Mouse (Mus musculus) lung, postnatal 0 days (tissue): ENCODE results near the gene Map3k13. TPM values are rescaled to one million over a fixed set of nuclear protein-coding genes. Genes with fewer than 3 reads are reported as not detected.
"Not testable (repeated sequence)": the region's sequence is repeated elsewhere in the genome, so short reads cannot be mapped to it uniquely, and the experiment has no call there.

ENCODE experiments used
- ATAC-seq: fragments of 200-750 bp; cut with Nextera tagmentation; 2 replicates; pipeline ENCODE4 v1.8.0; 2017; ENCODE audit warnings: moderate library complexity
- DNase-seq: peaks from one replicate; pipeline ENCODE4 v3.0.0-alpha.2; 2016; ENCODE audit warnings: low spot score
- H3K27ac ChIP-seq: fragments of 300-500 bp; sonication (generic); 2 replicates; pipeline ENCODE4 v1.5.1; 2014; ENCODE audit warnings: antibody characterized with exemption, mild to moderate bottlenecking, low read length, mixed read lengths
- H3K27me3 ChIP-seq: fragments of 300-500 bp; sonication (generic); replicated peaks from 2 replicates; pipeline ENCODE4 v1.6.1; 2014; ENCODE audit warnings: low read length, mixed read lengths; ENCODE audit not compliant: insufficient read depth
- H3K36me3 ChIP-seq: fragments of 300-500 bp; sonication (generic); 2 replicates; pipeline ENCODE4 v1.6.1; 2014; ENCODE audit warnings: low read length, mixed read lengths; ENCODE audit not compliant: insufficient read depth
- H3K4me1 ChIP-seq: fragments of 300-500 bp; sonication (generic); 2 replicates; pipeline ENCODE4 v1.6.1; 2014; ENCODE audit warnings: antibody characterized with exemption, low read depth, low read length, mixed read lengths; ENCODE audit not compliant: insufficient read depth
- H3K4me2 ChIP-seq: fragments of 300-500 bp; sonication (generic); replicated peaks from 2 replicates; pipeline ENCODE4 v1.6.1; 2014; ENCODE audit warnings: low read depth, mild to moderate bottlenecking, low read length, moderate library complexity, mixed read lengths
- H3K4me3 ChIP-seq: fragments of 300-500 bp; sonication (generic); 2 replicates; pipeline ENCODE4 v1.5.1; 2014; ENCODE audit warnings: low read depth, low read length
- H3K9ac ChIP-seq: fragments of 300-500 bp; sonication (generic); replicated peaks from 2 replicates; pipeline ENCODE4 v1.6.1; 2014; ENCODE audit warnings: low read depth, mild to moderate bottlenecking
- H3K9me3 ChIP-seq: fragments of 300-500 bp; sonication (generic); 2 replicates; pipeline ENCODE4 v1.6.1; 2016; ENCODE audit warnings: low read length, mixed read lengths
- CTCF ChIP-seq: IDR thresholded peaks from 2 replicates; pipeline ENCODE4 v1.5.1; 2016; ENCODE audit warnings: antibody characterized with exemption, mild to moderate bottlenecking
- EP300 ChIP-seq: IDR thresholded peaks from 2 replicates; pipeline ENCODE4 v1.6.1; 2016; ENCODE audit warnings: antibody characterized with exemption, mild to moderate bottlenecking, control low read depth
- WGBS: fragments of 180-500 bp; shearing (Covaris S2); extraction: QIAGEN DNeasy Blood & Tissue Kit; methylation state at CpG from one replicate; pipeline ENCODE4 v1.1.7; 2014; 5-methylcytosine and 5-hydroxymethylcytosine counted together
- polyA plus RNA-seq: library from polyadenylated mRNA; unstranded; fragments of >200 nt; fragmentation: Nextera tagmentation; extraction: Ambion mirVana; gene quantifications from 2 replicates; pipeline ENCODE4 v1.2.1, GENCODE M21; 2015

Map3k13 gene
- polyA plus RNA-seq, 1 experiment from 2014 or later, result 0.37 TPM

GRCm38 (mm10) chr16:21893890-21894289 lies 99.7 kb downstream of the Map3k13 start:
- Histone ChIP-seq H3K9me3 (no peaks in the 10 kb centered on the region), H3K36me3 (no peaks in the 10 kb centered on the region), H3K27ac (no peak overlapping the region), H3K4me3 (no peak overlapping the region), H3K4me1 (no peaks in the 10 kb centered on the region), H3K4me2 (no peak overlapping the region), H3K9ac (no peak overlapping the region), H3K27me3 (no peaks in the 10 kb centered on the region)
- WGBS, result 90% methylated on average over 6 of the region's 6 CpGs
- DNase-seq (no peak), ATAC-seq (no peak)
- TF ChIP-seq EP300 (no peak), CTCF (no peak)

- Histone ChIP-seq H3K4me3 (no peak overlapping the region), H3K27ac (no peak overlapping the region), H3K9me3 (no peaks in the 10 kb centered on the region), H3K27me3 (no peaks in the 10 kb centered on the region), H3K9ac (no peak overlapping the region), H3K4me1 (no peaks in the 10 kb centered on the region), H3K36me3 (no peaks in the 10 kb centered on the region), H3K4me2 (no peak overlapping the region)
- TF ChIP-seq EP300 (no peak), CTCF (no peak)
- DNase-seq (no peak), ATAC-seq (no peak)
- 72% methylated on average over 5 of the region's 5 CpGs for WGBS
Measured at GRCm38 (mm10) chr16:21901286-21901685, 107.1 kb downstream of the Map3k13 start.

- 75% methylated on average over 10 of the region's 10 CpGs for WGBS
- Histone ChIP-seq H3K4me1 (no peaks in the 10 kb centered on the region), H3K36me3 (no peaks in the 10 kb centered on the region), H3K9me3 (no peaks in the 10 kb centered on the region), H3K9ac (no peak overlapping the region), H3K27me3 (no peaks in the 10 kb centered on the region), H3K4me3 (no peak overlapping the region), H3K4me2 (no peak overlapping the region), H3K27ac (no peak overlapping the region)
- TF ChIP-seq CTCF (no peak), EP300 (no peak)
- ATAC-seq (no peak), DNase-seq (no peak)
Measured at GRCm38 (mm10) chr16:21904636-21905035, 110.5 kb downstream of the Map3k13 start.

- H3K27ac ChIP-seq, result no peak overlapping the region
- ATAC-seq (no peak), DNase-seq (no peak)
- H3K36me3 ChIP-seq, result no peaks in the 10 kb centered on the region
- no peak overlapping the region for H3K4me2 ChIP-seq
- no peaks in the 10 kb centered on the region for H3K4me1 ChIP-seq
- no peaks in the 10 kb centered on the region for H3K27me3 ChIP-seq
- no peak overlapping the region for H3K4me3 ChIP-seq
- no peaks in the 10 kb centered on the region for H3K9me3 ChIP-seq
- H3K9ac ChIP-seq, result no peak overlapping the region
- WGBS, result 84% methylated on average over 7 of the region's 7 CpGs
- no peak for TF ChIP-seq EP300
- no peak for TF ChIP-seq CTCF
Measured at GRCm38 (mm10) chr16:21905996-21906395, 111.8 kb downstream of the Map3k13 start.

- Histone ChIP-seq H3K4me3 (no peak overlapping the region), H3K9ac (no peak overlapping the region), H3K4me2 (no peak overlapping the region), H3K27ac (no peak overlapping the region), H3K4me1 (no peaks in the 10 kb centered on the region), H3K9me3 (no peaks in the 10 kb centered on the region), H3K27me3 (no peaks in the 10 kb centered on the region), H3K36me3 (no peaks in the 10 kb centered on the region)
- TF ChIP-seq EP300 (no peak), CTCF (no peak)
- 89% methylated on average over 6 of the region's 6 CpGs for WGBS
- DNase-seq (no peak), ATAC-seq (no peak)
Measured at GRCm38 (mm10) chr16:21906902-21907301, 112.8 kb downstream of the Map3k13 start.

GRCm38 (mm10) chr16:21908906-21909305 lies 114.8 kb downstream of the Map3k13 start:
- not testable (repeated sequence) for H3K36me3 ChIP-seq, H3K27me3 ChIP-seq, DNase-seq, H3K27ac ChIP-seq, H3K9me3 ChIP-seq, H3K4me2 ChIP-seq, H3K4me3 ChIP-seq, ATAC-seq, H3K9ac ChIP-seq, H3K4me1 ChIP-seq
- 45% methylated on average over 6 of the region's 8 CpGs for WGBS

GRCm38 (mm10) chr16:21913347-21913746 lies 119.2 kb downstream of the Map3k13 start:
- no peaks in the 10 kb centered on the region for H3K4me1 ChIP-seq
- no peaks in the 10 kb centered on the region for H3K27me3 ChIP-seq
- WGBS, result 79% methylated on average over 6 of the region's 6 CpGs
- no peak overlapping the region for H3K4me3 ChIP-seq
- no peak overlapping the region for H3K4me2 ChIP-seq
- DNase-seq (peak; percentile 13), ATAC-seq (no peak)
- no peak overlapping the region for H3K9ac ChIP-seq
- no peaks in the 10 kb centered on the region for H3K36me3 ChIP-seq
- no peak overlapping the region for H3K27ac ChIP-seq
- no peaks in the 10 kb centered on the region for H3K9me3 ChIP-seq
- no peak for TF ChIP-seq CTCF
- no peak for TF ChIP-seq EP300
